Mouse (Mus musculus): ENCODE data around the gene Sept9. TPM values are rescaled to one million over a fixed set of nuclear protein-coding genes. Genes with fewer than 3 reads are reported as not detected.
A peak's percentile ranks its signal among the peaks of the same experiment; 100 is the strongest.

Gene Sept9
- total RNA-seq, 2 experiments from 2014 or later: 62.1 to 70.5 TPM

- DNase-seq (ENCODE audit: low spot score in 2 of 2): no peak
- intact Hi-C loops (cut with DNase I): no loop called here
These were observed 75.5 kb downstream of the Sept9 start for GRCm38 (mm10) chr11:117274973-117275372.

- DNase-seq (ENCODE audit: low spot score in 2 of 2): no peak
- intact Hi-C loops (cut with DNase I): no loop called here
These were observed 76.5 kb downstream of the Sept9 start for GRCm38 (mm10) chr11:117275999-117276398.

- intact Hi-C loops (cut with DNase I): no loop called here
- no peak for DNase-seq (ENCODE audit: low spot score in 2 of 2)
These were observed 77.5 kb downstream of the Sept9 start for GRCm38 (mm10) chr11:117276946-117277345.

GRCm38 (mm10) chr11:117278113-117278512 is 78.7 kb downstream of the Sept9 start:
- intact Hi-C loops (cut with DNase I): no loop called here
- no peak for DNase-seq (ENCODE audit: low spot score in 2 of 2)

GRCm38 (mm10) chr11:117278514-117278913 is 79.1 kb downstream of the Sept9 start:
- intact Hi-C loops (cut with DNase I): no loop called here
- DNase-seq (ENCODE audit: low spot score in 2 of 2): no peak

GRCm38 (mm10) chr11:117279993-117280392 is 80.5 kb downstream of the Sept9 start:
- DNase-seq (ENCODE audit: low spot score in 2 of 2): no peak
- intact Hi-C loops (cut with DNase I): no loop called here

- intact Hi-C loops (cut with DNase I): no loop called here
- DNase-seq (ENCODE audit: low spot score in 2 of 2): no peak
These were observed 83.8 kb downstream of the Sept9 start for GRCm38 (mm10) chr11:117283048-117283888.

GRCm38 (mm10) chr11:117283889-117284450 is 84.5 kb downstream of the Sept9 start:
- intact Hi-C loops (cut with DNase I): no loop called here
- DNase-seq (ENCODE audit: low spot score in 2 of 2): no peak

- DNase-seq (ENCODE audit: low spot score in 2 of 2): no peak
- intact Hi-C loops (cut with DNase I): no loop called here
These were observed 85.5 kb downstream of the Sept9 start for GRCm38 (mm10) chr11:117284721-117285605.

- intact Hi-C loops (cut with DNase I): no loop called here
- DNase-seq (ENCODE audit: low spot score in 2 of 2): no peak
These were observed 86.1 kb downstream of the Sept9 start for GRCm38 (mm10) chr11:117285606-117285931.

GRCm38 (mm10) chr11:117287792-117288191 is 88.3 kb downstream of the Sept9 start:
- intact Hi-C loops (cut with DNase I): no loop called here
- no peak for DNase-seq (ENCODE audit: low spot score in 2 of 2)

GRCm38 (mm10) chr11:117288765-117289164 is 89.3 kb downstream of the Sept9 start:
- no peak for DNase-seq (ENCODE audit: low spot score in 2 of 2)
- intact Hi-C loops (cut with DNase I): no loop called here

GRCm38 (mm10) chr11:117291271-117292059 is 92.0 kb downstream of the Sept9 start:
- intact Hi-C loops (cut with DNase I): no loop called here
- DNase-seq (ENCODE audit: low spot score in 2 of 2): no peak

- intact Hi-C loops (cut with DNase I): no loop called here
- no peak for DNase-seq (ENCODE audit: low spot score in 2 of 2)
These were observed 93.0 kb downstream of the Sept9 start for GRCm38 (mm10) chr11:117292446-117292845.

GRCm38 (mm10) chr11:117295266-117295665 is 95.8 kb downstream of the Sept9 start:
- intact Hi-C loops (cut with DNase I): no loop called here
- DNase-seq (ENCODE audit: low spot score in 2 of 2): no peak

- DNase-seq (ENCODE audit: low spot score in 2 of 2): no peak
- intact Hi-C loops (cut with DNase I): no loop called here
These were observed 96.6 kb downstream of the Sept9 start for GRCm38 (mm10) chr11:117296116-117296499.

GRCm38 (mm10) chr11:117296500-117297189 is 97.2 kb downstream of the Sept9 start:
- DNase-seq (ENCODE audit: low spot score in 2 of 2): peak in 1 of 2 experiments; percentile 43

GRCm38 (mm10) chr11:117297190-117297829 is 97.8 kb downstream of the Sept9 start:
- DNase-seq (ENCODE audit: low spot score in 2 of 2): no peak
- intact Hi-C loops (cut with DNase I): no loop called here

More at GRCm38 (mm10) chr11:117296500-117297189, 97.2 kb downstream of the Sept9 start:
- intact Hi-C loops (cut with DNase I): no loop called here
